Mouse (Mus musculus) cerebellum, adult (tissue): ENCODE results near the gene Igf2bp3.

ENCODE experiments used
- ATAC-seq: cut with Nextera tagmentation; 2 replicates; pipeline ENCODE4 v1.9.2; 2017; ENCODE audit warnings: mild to moderate bottlenecking, moderate library complexity, mixed read lengths; ENCODE audit not compliant: insufficient number of reproducible peaks, low FRiP score, low TSS enrichment

Igf2bp3 gene

DNA sequence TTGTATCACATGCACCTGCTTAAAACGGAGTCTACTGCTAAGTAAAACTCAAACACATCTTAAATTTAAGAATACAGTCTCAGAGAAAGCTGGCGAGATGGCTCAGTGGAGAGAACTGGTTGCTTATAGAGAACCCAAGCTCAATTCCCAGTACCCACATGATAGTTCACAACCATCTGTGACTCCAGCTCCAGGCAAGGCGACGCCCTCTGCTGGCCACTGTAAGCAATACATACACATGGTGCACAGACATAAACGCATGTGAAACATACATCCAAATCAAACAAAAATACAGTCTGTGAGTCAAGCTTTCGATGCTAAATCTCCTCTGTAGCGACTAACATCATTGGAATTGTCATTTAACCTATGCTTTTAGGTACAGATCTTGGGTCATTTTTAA, 27.5 kb downstream of the Igf2bp3 start:
- ATAC-seq: no peak

DNA sequence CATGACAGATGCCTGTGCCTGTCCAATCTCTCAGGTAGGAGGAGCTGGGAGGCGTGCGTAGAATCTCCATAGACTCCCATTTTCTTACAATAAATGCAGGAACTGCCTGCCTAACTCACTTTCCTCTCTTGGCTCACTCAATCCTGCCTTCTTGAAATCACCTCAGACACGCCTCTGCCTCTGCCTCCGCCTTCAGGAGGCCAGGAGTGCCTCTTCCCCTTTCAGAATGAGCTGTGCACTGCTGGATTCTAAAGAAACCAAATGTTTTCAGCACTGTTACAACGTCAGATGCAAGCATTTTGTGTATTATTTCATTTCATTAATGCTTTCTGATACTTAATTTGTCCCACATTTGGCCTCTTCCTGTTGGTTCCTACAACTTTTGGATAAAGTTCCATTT, 38.7 kb downstream of the Igf2bp3 start:
- no peak for ATAC-seq

DNA sequence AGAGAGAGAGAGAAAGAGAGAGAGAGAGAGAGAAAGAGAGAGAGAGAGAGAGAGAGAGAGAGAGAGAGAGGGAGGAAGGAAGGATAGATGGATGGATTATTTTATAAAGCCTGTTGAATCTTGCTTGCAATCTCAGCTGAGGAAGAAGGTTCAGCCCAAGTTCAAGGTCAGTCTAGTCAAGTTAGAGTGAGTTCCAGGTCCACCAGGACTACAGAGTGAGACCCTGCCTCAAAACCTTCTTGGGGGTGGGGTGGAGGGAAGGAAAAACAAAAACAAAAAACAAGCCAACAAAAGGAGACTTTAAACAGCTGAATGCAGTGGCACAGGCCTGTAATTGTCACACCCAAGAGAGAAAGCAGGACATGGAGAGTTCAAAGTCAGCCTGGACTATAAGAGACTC, 40.1 kb downstream of the Igf2bp3 start:
- no peak for ATAC-seq

DNA sequence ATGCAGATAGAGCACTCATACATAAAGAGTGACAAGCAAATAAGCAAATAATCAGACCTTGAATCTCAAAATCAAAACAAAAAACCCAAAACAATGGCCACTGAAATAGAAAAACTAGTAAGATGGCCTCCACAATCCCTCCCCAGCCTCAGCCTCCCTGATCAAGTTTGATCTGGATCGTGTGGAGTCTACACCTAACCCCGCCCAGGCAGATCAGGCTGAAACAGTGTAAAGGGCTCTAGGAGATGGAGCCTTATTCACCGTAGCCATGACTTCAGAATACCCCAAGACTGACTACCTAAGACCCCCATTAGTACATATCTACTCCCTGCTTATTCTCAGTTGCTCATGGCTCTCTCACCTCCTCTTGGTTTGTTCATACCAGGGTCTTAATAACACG, 41.1 kb downstream of the Igf2bp3 start:
- no peak for ATAC-seq

DNA sequence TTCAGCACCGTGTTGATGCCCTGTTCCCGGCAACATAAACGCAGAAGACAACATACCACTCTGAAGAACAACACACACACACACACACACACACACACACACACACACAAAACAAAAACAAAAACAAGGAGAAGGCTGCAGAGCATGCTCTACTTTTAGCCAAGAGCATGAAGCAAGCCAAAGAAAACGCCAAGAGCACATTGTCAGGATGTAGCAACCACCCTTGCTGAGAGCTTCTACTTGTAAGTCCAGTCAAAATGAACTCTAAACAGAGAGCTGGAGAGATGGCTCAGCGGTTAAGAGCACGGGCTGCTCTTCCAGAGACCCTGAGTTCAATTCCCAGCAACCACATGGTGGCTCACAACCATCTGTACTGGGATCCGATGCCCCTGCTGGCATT, 41.5 kb downstream of the Igf2bp3 start:
- no peak for ATAC-seq

DNA sequence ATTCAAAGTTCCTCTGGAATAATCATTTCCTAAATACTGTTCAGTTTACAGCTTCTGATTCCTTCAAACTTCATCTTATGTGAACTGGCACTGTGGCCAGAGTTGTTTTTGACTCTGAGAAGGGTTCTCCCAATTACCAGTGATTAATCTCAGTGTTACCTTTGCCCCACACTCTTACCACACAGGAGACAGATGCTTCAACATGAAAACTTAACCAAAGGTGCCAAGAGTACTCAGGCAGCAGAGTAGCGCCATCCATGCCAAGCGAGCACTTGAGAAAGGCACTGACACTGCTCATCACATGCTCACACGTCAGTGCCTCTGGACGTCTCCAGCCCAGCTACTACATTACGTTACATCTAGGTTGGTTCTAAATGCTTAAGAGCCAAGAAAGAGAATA, 43.5 kb downstream of the Igf2bp3 start:
- ATAC-seq: no peak

DNA sequence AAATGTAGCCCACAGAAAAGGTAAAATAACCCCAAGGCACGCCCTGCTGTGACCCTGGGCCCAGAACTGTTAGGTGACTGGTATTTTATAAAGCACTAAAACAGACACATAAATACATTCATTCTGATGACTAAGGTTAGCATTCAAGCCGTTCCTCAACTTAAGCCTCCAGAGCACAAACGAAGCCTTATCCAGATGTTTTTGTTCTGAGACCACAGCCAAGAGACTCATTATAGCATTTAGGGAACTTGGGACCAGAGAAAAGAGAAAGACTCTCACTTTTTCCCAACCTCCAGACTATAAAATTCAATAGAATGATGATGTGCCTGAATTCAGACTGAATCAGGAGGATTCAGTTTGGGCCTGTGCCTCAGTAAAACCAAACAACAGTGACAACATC, 46.1 kb downstream of the Igf2bp3 start:
- ATAC-seq: no peak

DNA sequence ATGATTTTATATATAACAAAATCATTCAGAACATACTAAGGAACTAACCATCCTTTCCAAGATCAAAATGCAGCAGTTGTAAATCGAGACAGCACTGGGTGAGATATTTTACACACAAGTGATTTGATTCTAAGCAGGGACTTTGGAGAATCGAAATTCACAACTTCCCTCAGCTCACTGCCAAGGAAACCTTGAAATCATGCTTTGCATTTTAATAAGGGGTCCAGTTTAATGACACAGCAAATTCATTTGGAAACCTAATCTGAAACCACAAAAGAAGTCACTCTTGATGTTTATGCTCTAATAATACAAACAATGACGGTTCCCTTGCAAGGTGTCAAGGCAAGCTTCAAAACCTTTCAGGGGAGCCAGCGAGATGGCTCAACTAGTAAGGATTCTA, 47.4 kb downstream of the Igf2bp3 start:
- ATAC-seq: no peak

DNA sequence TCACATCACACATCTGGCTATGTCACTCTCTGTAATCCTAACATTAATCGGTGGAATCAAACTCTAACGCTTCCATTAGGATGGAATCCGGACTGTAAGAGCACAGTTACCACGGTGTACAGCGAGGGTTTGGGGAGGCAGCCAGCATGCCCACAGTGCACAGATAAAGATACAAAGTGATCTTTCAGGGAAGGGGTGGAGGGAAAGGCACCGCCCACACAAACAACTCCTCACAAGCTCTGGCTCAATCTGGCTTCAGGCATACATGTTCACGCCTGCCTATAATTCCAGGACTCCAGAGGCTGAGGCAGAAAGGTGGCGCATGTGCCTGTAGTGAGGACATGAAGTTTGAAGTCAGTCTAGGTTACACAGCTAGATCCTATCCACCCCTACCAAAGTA, 48.4 kb downstream of the Igf2bp3 start:
- no peak for ATAC-seq

DNA sequence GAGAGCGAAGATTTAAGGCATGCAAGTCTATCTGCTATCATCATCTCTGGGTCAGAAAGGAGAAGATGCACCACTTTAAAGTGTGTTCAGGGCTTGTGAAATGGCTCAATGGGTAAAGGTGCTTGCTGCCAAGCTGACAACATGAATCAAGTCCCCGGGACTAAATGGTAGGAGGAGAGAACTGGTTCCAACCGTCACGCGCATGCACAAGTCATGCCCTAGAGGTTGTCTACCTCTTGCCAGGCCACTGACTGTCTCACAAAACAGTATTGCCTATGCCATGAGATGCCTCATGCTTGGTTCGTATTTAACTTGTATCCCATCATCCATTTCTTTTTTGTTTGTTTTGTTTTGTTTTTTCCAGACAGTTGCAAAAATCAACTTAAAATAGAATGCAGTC, 48.9 kb downstream of the Igf2bp3 start:
- no peak for ATAC-seq

DNA sequence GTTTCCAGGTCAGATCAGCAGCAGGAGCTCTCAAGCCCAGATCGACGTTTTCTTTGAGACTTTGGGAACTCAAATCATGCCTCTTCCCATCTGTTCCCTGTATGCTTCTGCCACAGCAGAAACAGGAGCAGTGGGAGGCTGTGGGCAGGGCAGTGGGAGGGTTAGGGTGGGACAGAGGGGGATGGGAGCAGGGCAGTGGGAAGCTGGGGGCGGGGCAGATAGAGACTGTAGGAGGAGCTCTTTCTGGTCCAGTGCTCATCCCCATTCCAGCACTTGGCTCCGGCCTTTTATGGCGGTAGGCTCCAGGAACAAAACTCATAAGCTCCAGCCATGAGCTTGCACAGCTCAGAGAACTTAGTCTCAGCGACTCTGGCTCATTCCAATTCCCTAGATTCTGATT, 49.7 kb downstream of the Igf2bp3 start:
- no peak for ATAC-seq

DNA sequence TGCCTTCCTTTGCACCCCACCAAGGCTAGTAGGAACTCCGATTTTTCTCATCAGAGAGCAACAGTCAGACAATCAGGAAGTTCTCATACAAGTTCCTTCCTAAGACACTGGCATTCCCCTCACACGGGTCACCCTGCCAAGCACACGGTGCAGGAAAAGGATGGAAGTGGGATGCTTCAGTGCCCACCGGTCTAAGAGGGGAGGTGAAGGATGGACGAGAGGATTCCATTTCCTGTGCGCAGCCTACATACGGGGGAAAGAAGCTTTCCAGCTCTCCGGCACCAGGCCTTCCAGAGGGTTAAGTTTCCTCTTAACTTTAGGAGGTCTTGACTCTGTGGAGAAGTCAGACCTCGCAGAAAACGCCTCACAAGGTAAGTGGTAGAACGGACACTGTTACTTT, 50.1 kb downstream of the Igf2bp3 start:
- no peak for ATAC-seq

DNA sequence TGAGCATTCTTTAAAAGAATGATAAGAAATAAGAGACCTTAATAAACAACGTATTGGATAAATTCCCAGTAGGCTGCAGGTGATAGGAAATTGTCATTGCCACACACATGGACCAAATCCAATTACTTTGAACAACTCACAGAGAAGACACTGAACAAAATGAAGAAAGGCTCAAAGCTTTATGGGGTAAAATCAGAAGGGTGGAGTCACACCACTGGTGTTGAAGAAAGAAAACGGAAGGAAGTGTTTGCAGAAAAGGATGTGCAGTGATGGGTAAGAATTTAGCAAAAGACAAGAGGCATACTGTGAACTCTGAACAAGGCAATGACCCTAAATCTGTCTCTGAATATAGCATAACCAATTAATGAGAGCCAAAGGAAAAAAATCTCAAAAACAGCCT, 54.8 kb downstream of the Igf2bp3 start:
- no peak for ATAC-seq

DNA sequence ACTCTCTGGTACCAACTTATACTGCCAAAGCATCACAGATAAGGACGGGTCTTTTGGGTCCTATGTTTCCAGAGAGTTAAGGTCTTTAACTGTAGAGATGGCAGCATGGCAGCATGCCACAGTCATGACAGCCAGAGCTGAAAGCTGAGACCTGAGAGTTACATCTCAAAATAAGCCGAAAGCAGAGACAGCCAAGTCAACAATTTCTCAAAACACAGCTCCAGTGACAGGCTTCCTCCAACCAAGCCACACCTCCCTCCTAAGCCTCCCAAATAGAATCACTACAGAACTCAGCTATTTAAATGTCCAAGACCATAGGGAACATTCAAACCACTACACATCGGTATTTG, 58.0 kb downstream of the Igf2bp3 start:
- no peak for ATAC-seq

DNA sequence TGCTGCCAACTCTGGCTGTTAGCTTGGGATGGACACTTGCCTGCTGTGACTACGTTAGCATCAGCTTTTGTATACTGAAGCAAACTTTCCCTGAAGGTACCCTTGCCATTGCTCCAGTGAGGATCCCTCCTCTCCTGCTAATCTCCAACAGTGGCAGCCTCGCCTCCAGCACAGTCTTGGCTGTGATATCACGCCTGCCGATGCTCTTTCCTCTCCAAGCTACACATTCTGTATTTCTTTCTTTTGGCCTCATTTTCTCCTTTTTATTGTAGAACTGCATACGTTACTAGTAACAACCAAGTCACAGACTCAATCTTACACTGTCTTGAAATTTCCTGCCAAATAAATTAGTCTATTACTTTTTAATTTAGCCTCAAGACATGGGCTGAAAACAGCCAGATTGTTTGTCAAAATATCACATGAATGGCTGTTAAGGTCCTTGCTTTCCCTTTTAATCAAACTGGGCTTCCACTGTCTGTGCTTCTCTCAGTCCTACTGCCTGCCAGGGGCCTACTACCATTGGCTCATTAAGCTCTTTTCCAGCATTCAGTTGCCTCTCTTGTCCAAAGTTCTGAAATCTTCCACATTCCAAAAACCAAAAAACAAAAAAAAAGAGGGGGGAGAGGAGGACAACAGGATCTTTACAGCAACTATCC, 58.5 kb downstream of the Igf2bp3 start:
- no peak for ATAC-seq

DNA sequence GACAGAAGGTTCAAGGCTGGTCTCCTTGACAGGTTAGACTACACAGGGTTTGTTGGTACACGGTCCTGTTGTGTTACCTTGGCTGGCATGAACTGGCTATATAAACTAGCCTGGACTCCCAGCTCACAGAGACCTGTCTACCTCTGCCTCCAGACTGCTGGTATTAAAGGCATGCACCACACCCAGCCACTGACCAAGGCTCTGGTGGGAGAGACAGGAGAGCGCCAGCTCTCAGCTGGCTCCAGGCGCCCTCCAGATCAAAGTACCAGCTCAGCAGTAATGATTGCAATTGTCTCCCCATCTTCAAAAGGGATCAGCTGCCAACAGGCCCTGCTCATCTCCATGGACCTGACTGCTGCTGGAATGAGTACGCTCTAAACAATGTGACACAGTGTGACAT, 63.3 kb downstream of the Igf2bp3 start:
- no peak for ATAC-seq

DNA sequence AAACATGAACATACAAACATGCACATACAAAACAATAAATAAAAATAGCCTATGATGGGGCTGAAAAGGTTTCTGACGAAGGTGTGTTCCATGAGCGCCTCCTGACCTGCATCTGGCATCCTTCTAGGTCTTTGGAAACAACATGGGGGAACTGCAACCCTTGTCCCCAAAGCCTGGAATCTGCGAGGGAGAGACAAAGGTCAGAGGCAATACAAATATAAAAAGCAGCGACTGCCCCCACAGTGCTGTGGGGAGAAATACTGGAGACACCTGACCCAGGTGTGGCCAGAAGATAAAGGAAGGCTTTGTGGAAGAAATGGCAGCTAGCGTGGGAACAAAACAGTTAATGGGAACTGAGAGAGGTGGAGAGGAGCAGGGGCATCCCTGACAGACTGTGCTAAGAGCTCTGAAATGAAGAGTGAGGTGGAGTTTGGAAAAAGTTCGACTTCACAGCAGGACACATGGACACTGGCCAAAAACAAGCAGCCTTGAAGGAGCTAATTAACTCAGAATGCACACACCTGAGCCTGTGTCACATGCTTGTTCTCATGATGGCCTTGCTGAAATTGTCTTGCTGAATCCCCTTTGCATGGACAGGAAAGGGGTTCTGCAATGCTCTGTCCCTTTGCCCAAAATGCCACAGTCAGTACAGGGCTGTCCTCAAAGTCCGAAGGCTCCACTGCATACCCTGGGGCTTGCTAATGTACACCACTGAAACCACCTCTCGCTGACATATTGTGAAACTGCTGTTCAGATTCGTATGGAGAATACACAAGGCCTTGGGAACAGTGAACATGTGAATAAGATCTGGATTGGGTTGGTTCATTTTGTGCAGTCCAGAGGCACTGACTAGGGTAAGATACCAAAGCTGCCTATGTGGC, 64.2 kb downstream of the Igf2bp3 start:
- no peak for ATAC-seq

DNA sequence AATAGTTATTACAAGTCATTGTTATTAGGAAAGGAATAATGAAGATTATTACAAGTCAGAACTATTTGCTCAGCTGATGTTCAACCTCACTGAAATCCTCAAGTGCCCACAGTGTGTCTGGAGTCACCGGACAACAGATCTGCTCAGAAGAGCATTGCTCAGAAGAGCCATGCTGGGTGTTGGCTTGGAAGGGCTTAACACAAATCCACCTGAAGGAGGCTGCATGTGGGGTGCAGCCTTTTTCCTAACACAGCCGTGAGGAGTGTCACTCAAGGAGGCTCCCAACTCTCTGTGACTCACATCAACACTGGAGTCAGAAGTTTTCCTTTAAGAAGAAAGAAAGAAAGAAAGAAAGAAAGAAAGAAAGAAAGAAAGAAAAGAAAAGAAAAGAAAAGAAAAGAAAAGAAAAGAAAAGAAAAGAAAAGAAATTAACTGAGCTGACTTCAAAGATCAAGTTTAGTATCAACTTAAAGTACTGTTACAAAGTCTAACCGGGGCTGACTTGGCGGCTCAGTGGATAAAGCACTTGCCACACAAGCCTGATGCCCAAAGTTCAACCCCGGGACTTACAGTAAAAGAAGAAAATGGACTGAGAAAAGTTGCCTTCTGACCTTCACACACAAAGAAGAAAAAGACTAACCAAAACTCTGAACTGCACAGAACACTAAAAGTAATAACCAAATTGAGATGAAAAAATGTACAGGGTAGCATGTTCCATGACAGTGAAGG, 65.4 kb downstream of the Igf2bp3 start:
- no peak for ATAC-seq

DNA sequence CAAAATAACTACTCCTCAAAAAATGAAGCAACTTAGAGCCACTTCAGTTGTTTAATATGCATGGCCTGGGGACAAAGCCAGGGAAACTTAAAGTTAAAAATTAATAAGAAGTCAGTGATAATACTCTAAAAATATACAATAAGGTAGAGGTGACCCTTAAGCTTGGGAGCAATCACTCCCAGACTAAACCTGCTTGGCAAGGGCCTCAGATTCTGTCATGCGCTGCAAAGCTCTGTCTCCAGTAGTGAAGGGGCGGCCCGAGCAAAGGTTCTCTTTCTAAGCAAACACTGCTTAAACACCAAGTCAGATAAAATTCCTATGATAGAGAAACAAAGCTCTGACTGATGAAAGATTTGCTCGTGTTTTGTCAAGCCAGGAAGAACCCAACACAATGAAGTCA, 66.0 kb downstream of the Igf2bp3 start:
- ATAC-seq: no peak

DNA sequence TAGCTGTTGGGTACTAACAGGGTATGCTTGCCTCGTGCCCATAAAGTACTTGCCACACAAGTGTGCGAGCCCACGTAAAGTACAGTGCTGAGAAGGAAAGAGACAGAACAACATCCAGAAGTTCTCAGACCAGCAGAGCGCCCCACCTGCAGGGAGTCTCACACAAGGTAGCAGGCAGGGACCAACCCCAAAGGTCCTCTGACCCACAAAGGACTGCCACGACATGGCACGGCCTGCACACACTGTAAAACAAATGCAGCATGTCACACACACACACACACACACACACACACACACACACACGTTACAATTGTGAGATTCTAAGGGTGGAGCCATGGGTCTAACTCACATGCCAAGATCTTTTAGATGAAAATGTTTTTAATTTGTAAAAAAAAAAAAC, 66.4 kb downstream of the Igf2bp3 start:
- ATAC-seq: no peak

DNA sequence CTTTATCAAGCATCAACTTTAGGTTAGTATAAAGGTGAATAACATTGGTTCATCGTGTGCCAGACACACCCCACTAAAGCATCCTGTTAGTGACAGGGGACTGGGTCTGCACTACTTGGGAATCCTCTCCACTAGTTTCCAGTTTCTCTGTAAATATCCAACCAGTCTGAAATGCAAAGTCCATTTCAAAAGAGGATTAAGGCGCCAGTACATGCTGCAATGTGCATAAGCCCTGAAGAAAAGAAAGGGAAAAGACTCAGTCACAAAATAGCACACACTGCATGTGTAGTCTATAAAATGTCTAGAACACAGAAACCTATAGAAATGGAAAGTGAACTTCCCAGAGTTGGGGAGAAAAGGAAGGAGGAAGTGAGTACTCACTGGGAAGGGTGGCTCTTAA, 68.3 kb downstream of the Igf2bp3 start:
- no peak for ATAC-seq

DNA sequence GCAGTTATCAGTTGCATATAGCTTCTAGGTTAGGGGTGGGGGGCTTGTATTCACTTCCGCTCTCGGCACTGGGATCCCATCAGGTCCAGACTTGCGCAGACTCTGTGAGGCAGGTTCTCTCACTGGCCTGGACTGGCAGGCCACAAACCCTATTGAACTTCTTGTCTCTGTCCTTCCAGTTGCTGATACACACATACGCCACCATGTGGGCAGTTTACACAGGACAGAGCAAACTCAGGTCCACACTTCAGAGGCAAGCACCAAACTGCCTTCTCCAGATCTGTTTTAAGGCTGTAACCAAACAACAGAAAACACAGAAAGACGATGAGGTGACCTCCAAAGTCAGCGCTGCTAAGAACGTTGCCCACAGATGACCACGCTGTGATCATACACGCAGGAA, 72.3 kb downstream of the Igf2bp3 start:
- no peak for ATAC-seq
